Mouse (Mus musculus): ENCODE results near the gene Nmral1.
"Not testable (repeated sequence)": the region's sequence is repeated elsewhere in the genome, so short reads cannot be mapped to it uniquely, and the experiment has no call there.

Nmral1 gene

GRCm38 (mm10) chr16:4713861-4714710 is 5.1 kb downstream of the Nmral1 start:
- no peak for DNase-seq

- no peak for DNase-seq
Measured at GRCm38 (mm10) chr16:4711173-4711572, 8.0 kb downstream of the Nmral1 start.

- DNase-seq: no peak
Measured at GRCm38 (mm10) chr16:4705541-4705940, 13.6 kb downstream of the Nmral1 start.

GRCm38 (mm10) chr16:4702646-4703045 is 16.5 kb downstream of the Nmral1 start:
- no peak for DNase-seq

- DNase-seq: no peak
Measured at GRCm38 (mm10) chr16:4701211-4701610, 17.9 kb downstream of the Nmral1 start.

- DNase-seq: not testable (repeated sequence)
Measured at GRCm38 (mm10) chr16:4689371-4689770, 29.8 kb downstream of the Nmral1 start.

GRCm38 (mm10) chr16:4684457-4684791 is 34.7 kb downstream of the Nmral1 start:
- DNase-seq: no peak

- peak; percentile 97 to 98 for DNase-seq
Measured at GRCm38 (mm10) chr16:4683581-4684456, 35.3 kb downstream of the Nmral1 start.

GRCm38 (mm10) chr16:4683193-4683580 is 36.0 kb downstream of the Nmral1 start:
- no peak for DNase-seq

- DNase-seq: no peak
Measured at GRCm38 (mm10) chr16:4682628-4683179, 36.5 kb downstream of the Nmral1 start.

GRCm38 (mm10) chr16:4680922-4681455 is 38.2 kb downstream of the Nmral1 start:
- not testable (repeated sequence) for DNase-seq

GRCm38 (mm10) chr16:4679121-4680018 is 39.8 kb downstream of the Nmral1 start, which contains the start of gene Coro7:
TSS of gene Coro7 (minus strand) at chr16:4679777.
- DNase-seq: peak; percentile 88 to 90

GRCm38 (mm10) chr16:4678080-4678479 is 41.1 kb downstream of the Nmral1 start:
- DNase-seq: peak; percentile 7 to 16

GRCm38 (mm10) chr16:4676836-4677235 is 42.3 kb downstream of the Nmral1 start:
- no peak for DNase-seq

GRCm38 (mm10) chr16:4674091-4674490 is 45.1 kb downstream of the Nmral1 start:
- DNase-seq: peak; percentile 60 to 67

- no peak for DNase-seq
Measured at GRCm38 (mm10) chr16:4670317-4670716, 48.8 kb downstream of the Nmral1 start.

- peak; percentile 89 for DNase-seq
Measured at GRCm38 (mm10) chr16:4667190-4667808, 51.9 kb downstream of the Nmral1 start.

GRCm38 (mm10) chr16:4665726-4666125 is 53.4 kb downstream of the Nmral1 start:
- no peak for DNase-seq

- DNase-seq: no peak
Measured at GRCm38 (mm10) chr16:4663806-4664205, 55.4 kb downstream of the Nmral1 start.

- no peak for DNase-seq
Measured at GRCm38 (mm10) chr16:4661605-4662004, 57.6 kb downstream of the Nmral1 start.

Data from B cell, adult 2 months (primary cell).